Mouse (Mus musculus): ENCODE results near the gene Junb.

DNA sequence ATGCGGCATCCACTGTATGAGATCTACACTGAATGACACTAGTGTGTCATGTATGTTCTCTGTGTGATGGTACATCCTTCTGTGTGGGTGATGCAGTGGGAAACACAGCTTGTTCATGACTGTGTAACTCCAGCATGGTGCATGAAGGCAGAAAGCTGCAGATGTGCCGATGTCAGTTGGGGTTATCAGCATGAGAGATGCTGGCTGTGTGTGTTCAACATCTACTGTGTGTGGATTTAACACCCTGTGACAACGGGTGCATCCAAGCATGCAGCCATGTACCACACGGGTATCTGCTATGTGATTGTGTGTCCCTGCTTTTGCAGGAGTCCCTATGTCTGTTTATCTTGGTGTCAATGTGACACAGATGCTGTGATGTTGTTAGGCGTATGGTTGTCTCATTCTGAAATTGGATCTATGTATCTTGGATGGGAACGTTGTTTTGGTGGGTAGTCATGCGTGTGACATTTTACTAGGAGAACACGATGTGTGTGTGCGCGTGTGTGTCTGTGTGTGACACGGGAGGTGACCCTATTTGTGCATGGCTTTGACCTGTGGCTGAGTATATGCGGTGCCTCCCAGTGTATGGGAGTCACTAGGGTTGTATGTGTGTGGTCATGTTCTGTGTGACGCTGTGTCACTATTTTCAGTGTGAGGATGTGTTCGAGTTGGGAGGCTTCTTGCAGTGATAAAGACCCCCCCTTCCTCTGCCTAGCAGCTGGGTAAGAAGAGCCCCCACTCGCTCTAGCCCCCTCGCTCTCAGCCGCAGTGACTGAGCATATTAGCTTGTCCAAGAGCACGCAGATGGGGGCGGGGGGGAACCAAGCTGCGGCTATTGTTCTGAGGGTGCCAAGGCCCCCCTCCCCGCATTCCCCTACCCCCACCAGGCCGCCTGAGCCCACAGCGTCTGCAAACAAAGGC, 42.2 kb downstream of the Junb start:
- no peak for TF ChIP-seq CTCF (IDR thresholded peaks at IDR 0.05; ENCODE audit: control insufficient read depth, insufficient read depth, insufficient read length)
- TF ChIP-seq MYOD1 (IDR thresholded peaks at IDR 0.05; ENCODE audit: control insufficient read depth, insufficient read length, low read depth) = no peak
- no peak for TF ChIP-seq MAX (IDR thresholded peaks at IDR 0.05)
- TF ChIP-seq USF1 (IDR thresholded peaks at IDR 0.05; ENCODE audit: low read depth) = no peak
- no peak for TF ChIP-seq FOSL1 (IDR thresholded peaks at IDR 0.05; ENCODE audit: insufficient read depth, low read length, poor library complexity, severe bottlenecking)

All from C2C12 (cell line).